Mouse (Mus musculus) heart, embryonic 14.5 days (tissue): ENCODE results near the gene Rflnb. TPM values are rescaled to one million over a fixed set of nuclear protein-coding genes. Genes with fewer than 3 reads are reported as not detected.

Experiments
- ATAC-seq: fragments of 200-750 bp; cut with Nextera tagmentation; 2 replicates; pipeline ENCODE4 v1.8.0; 2017; ENCODE audit warnings: low read depth, moderate TSS enrichment; ENCODE audit not compliant: insufficient number of reproducible peaks, insufficient read depth, low FRiP score
- H3K27ac ChIP-seq, 2 experiments: fragments of 200-500 bp in 1 of 2; fragments of 300-500 bp in 1 of 2; sonication (generic) in 1 of 2; replicated peaks in 1 of 2; 2 replicates each; pipeline ENCODE4 v1.5.1; 2012 to 2014; ENCODE audit warnings: low read depth in 2 of 2, low read length in 2 of 2, control low read depth in 1 of 2, mild to moderate bottlenecking in 1 of 2, mixed read lengths in 1 of 2; ENCODE audit not compliant: control insufficient read depth in 1 of 2, insufficient read depth in 1 of 2
- H3K27me3 ChIP-seq: fragments of 300-500 bp; sonication (generic); 2 replicates; pipeline ENCODE4 v1.6.1; 2014; ENCODE audit warnings: mild to moderate bottlenecking, low read length, control low read depth; ENCODE audit not compliant: control insufficient read depth, insufficient read depth
- H3K36me3 ChIP-seq: fragments of 300-500 bp; sonication (generic); 2 replicates; pipeline ENCODE4 v1.6.1; 2014; ENCODE audit warnings: mild to moderate bottlenecking, control low read depth, low read length, mixed read lengths; ENCODE audit not compliant: control insufficient read depth, insufficient read depth
- H3K4me1 ChIP-seq, 2 experiments: fragments of 200-500 bp in 1 of 2; fragments of 300-500 bp in 1 of 2; sonication (generic) in 1 of 2; 2 replicates each; pipeline ENCODE4 v1.6.1; 2012 to 2014; ENCODE audit warnings: low read length in 2 of 2, control low read depth in 1 of 2, mixed read lengths in 1 of 2; ENCODE audit not compliant: control insufficient read depth in 2 of 2, insufficient read depth in 2 of 2
- H3K4me2 ChIP-seq: fragments of 300-500 bp; sonication (generic); 2 replicates; pipeline ENCODE4 v1.6.1; 2014; ENCODE audit warnings: mild to moderate bottlenecking, low read length
- H3K4me3 ChIP-seq, 2 experiments: fragments of 200-500 bp in 1 of 2; fragments of 300-500 bp in 1 of 2; sonication (generic) in 1 of 2; 2 replicates each; pipeline ENCODE4 v1.5.1; 2012 to 2014; ENCODE audit warnings: low read length in 2 of 2, mild to moderate bottlenecking in 2 of 2, control low read depth in 1 of 2, low read depth in 1 of 2, moderate library complexity in 1 of 2; ENCODE audit not compliant: control insufficient read depth in 1 of 2, insufficient read depth in 1 of 2
- H3K9ac ChIP-seq: fragments of 300-500 bp; sonication (generic); 2 replicates; pipeline ENCODE4 v1.6.1; 2014; ENCODE audit warnings: mild to moderate bottlenecking, low read length
- H3K9me3 ChIP-seq: fragments of 300-500 bp; sonication (generic); 2 replicates; pipeline ENCODE4 v1.6.1; 2016; ENCODE audit warnings: low read length, control low read depth; ENCODE audit not compliant: control insufficient read depth
- WGBS: fragments of 180-500 bp; shearing (Covaris S2); extraction: QIAGEN DNeasy Blood & Tissue Kit; methylation state at CpG from one replicate; pipeline ENCODE4 v1.1.7; 2014; 5-methylcytosine and 5-hydroxymethylcytosine counted together
- polyA plus RNA-seq: library from polyadenylated mRNA; unstranded; fragments of >200 nt; fragmentation: Nextera tagmentation; extraction: Ambion mirVana; gene quantifications from 2 replicates; pipeline ENCODE4 v1.2.1, GENCODE M21; 2014

Rflnb gene
- polyA plus RNA-seq, 1 experiment from 2014 or later, result 11.5 TPM

- WGBS, result 72% methylated on average over 7 of the region's 7 CpGs
- H3K27me3 ChIP-seq, result no peaks in the 10 kb centered on the region
- H3K9me3 ChIP-seq, result no peaks in the 10 kb centered on the region
- no peak overlapping the region for H3K4me2 ChIP-seq
- H3K36me3 ChIP-seq, result no peaks in the 10 kb centered on the region
- no peak overlapping the region for H3K4me3 ChIP-seq
- no peak overlapping the region for H3K27ac ChIP-seq
- ATAC-seq, result no peak
- no peaks in the 10 kb centered on the region for H3K4me1 ChIP-seq
- no peak overlapping the region for H3K9ac ChIP-seq
These were observed 41.6 kb downstream of the Rflnb start for GRCm38 (mm10) chr11:75985948-75986347.

GRCm38 (mm10) chr11:75984581-75984980 is 43.0 kb downstream of the Rflnb start:
- H3K27ac ChIP-seq, result no peak overlapping the region
- 42% methylated on average over 1 of the region's 1 CpGs for WGBS
- no peaks in the 10 kb centered on the region for H3K9me3 ChIP-seq

GRCm38 (mm10) chr11:75983194-75983593 is 44.4 kb downstream of the Rflnb start:
- ATAC-seq, result no peak
- H3K4me1 ChIP-seq, result no peaks in the 10 kb centered on the region
- 76% methylated on average over 4 of the region's 4 CpGs for WGBS

More at GRCm38 (mm10) chr11:75984581-75984980, 43.0 kb downstream of the Rflnb start:
- Histone ChIP-seq H3K36me3 (no peaks in the 10 kb centered on the region), H3K4me2 (no peak overlapping the region), H3K27me3 (no peaks in the 10 kb centered on the region), H3K9ac (no peak overlapping the region), H3K4me3 (no peak overlapping the region), H3K4me1 (no peaks in the 10 kb centered on the region)
- ATAC-seq, result no peak

GRCm38 (mm10) chr11:75980413-75980812 is 47.2 kb downstream of the Rflnb start:
- Histone ChIP-seq H3K36me3 (no peaks in the 10 kb centered on the region), H3K9ac (no peak overlapping the region), H3K4me2 (no peak overlapping the region), H3K27ac (no peak overlapping the region), H3K27me3 (no peaks in the 10 kb centered on the region), H3K9me3 (no peaks in the 10 kb centered on the region), H3K4me3 (no peak overlapping the region), H3K4me1 (no peaks in the 10 kb centered on the region)
- ATAC-seq, result no peak
- WGBS, result 33% methylated on average over 2 of the region's 2 CpGs

More at GRCm38 (mm10) chr11:75983194-75983593, 44.4 kb downstream of the Rflnb start:
- Histone ChIP-seq H3K9me3 (no peaks in the 10 kb centered on the region), H3K4me3 (no peak overlapping the region), H3K36me3 (no peaks in the 10 kb centered on the region), H3K27me3 (no peaks in the 10 kb centered on the region), H3K27ac (no peak overlapping the region), H3K9ac (no peak overlapping the region), H3K4me2 (no peak overlapping the region)

GRCm38 (mm10) chr11:75978051-75978450 is 49.5 kb downstream of the Rflnb start:
- Histone ChIP-seq H3K9me3 (peaks cover 4% of the 10 kb centered on the region; the same call in 1 of the 2 replicates), H3K4me3 (no peak overlapping the region), H3K4me1 (no peaks in the 10 kb centered on the region; a peak in 1 of 4 replicates), H3K4me2 (no peak overlapping the region), H3K36me3 (no peaks in the 10 kb centered on the region), H3K27ac (no peak overlapping the region), H3K27me3 (no peaks in the 10 kb centered on the region), H3K9ac (no peak overlapping the region)
- no peak for ATAC-seq
- 75% methylated on average over 6 of the region's 6 CpGs for WGBS

- Histone ChIP-seq H3K27ac (no peak overlapping the region), H3K9me3 (peaks cover 4% of the 10 kb centered on the region; the same call in 1 of the 2 replicates), H3K4me3 (no peak overlapping the region), H3K36me3 (no peaks in the 10 kb centered on the region), H3K4me1 (no peaks in the 10 kb centered on the region; a peak in 1 of 4 replicates), H3K9ac (no peak overlapping the region), H3K27me3 (no peaks in the 10 kb centered on the region), H3K4me2 (no peak overlapping the region)
- ATAC-seq, result no peak
- 55% methylated on average over 8 of the region's 8 CpGs for WGBS
These were observed 50.8 kb downstream of the Rflnb start for GRCm38 (mm10) chr11:75976748-75977147.

GRCm38 (mm10) chr11:75973988-75974387 is 53.6 kb downstream of the Rflnb start:
- Histone ChIP-seq H3K27me3 (no peaks in the 10 kb centered on the region), H3K4me3 (no peak overlapping the region), H3K36me3 (no peaks in the 10 kb centered on the region), H3K27ac (no peak overlapping the region), H3K9me3 (peaks cover 4% of the 10 kb centered on the region; the same call in 1 of the 2 replicates), H3K4me1 (no peaks in the 10 kb centered on the region; a peak in 1 of 4 replicates), H3K9ac (no peak overlapping the region), H3K4me2 (no peak overlapping the region)
- WGBS, result 91% methylated on average over 1 of the region's 1 CpGs
- ATAC-seq, result no peak

- Histone ChIP-seq H3K9ac (no peak overlapping the region), H3K27me3 (peaks cover 2% of the 10 kb centered on the region; the same call in 1 of the 2 replicates), H3K9me3 (peaks cover 4% of the 10 kb centered on the region; the same call in 1 of the 2 replicates), H3K4me2 (no peak overlapping the region), H3K36me3 (no peaks in the 10 kb centered on the region), H3K4me1 (no peaks in the 10 kb centered on the region; a peak in 1 of 4 replicates), H3K4me3 (no peak overlapping the region), H3K27ac (no peak overlapping the region)
- WGBS, result 14% methylated on average over 7 of the region's 7 CpGs
- no peak for ATAC-seq
These were observed 54.5 kb downstream of the Rflnb start for GRCm38 (mm10) chr11:75972916-75973567.
